Mouse (Mus musculus) liver, adult 2 months (tissue): Measurements from ENCODE around the gene Klf13.
A peak's percentile ranks its signal among the peaks of the same experiment; 100 is the strongest.

Source experiments
- CTCF ChIP-seq: fragments of 200-500 bp; IDR thresholded peaks from 2 replicates; pipeline ENCODE4 v1.5.1; 2011; ENCODE audit warnings: low read depth, low read length, control low read depth
- POLR2A ChIP-seq: fragments of 200-500 bp; IDR thresholded peaks from 2 replicates; pipeline ENCODE4 v1.6.1; 2011; ENCODE audit warnings: low read length, control low read depth; ENCODE audit not compliant: insufficient read depth; ENCODE audit errors: extremely low read depth

GRCm38 (mm10) chr7:63910912-63911311 lies 27.8 kb downstream of the Klf13 start:
- TF ChIP-seq CTCF = peak; percentile 38; the same call in 1 of the 2 replicates
- TF ChIP-seq POLR2A = no peak
